Mouse (Mus musculus): Measurements from ENCODE around the gene Vmn1r160.
"Not testable (repeated sequence)": the region's sequence is repeated elsewhere in the genome, so short reads cannot be mapped to it uniquely, and the experiment has no call there.

The Vmn1r160 gene

DNA sequence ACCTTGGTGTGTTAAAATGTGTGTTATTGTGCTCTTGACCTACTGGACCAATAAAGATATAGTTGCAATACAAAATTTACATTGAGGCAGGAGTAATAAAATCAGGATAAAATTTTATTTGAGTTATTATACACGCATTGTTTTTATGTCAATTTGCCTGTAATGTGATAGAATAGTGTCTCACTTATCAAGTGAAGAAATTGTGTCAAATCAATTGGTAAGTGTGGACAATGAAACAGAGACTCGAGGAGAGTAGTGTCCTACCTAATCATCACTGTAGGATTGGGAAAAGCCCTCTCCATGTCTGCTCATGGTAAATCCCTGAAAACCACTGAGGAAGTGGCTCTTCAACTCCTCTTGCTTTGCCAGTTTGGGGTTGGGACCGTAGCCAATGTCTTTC lies at the start of gene Vmn1r160:
Vmn1r160 (plus strand) TSS at position 301 of the 400 bp plus-strand sequence.
- DNase-seq (ENCODE audit: low spot score in 2 of 2): not testable (repeated sequence)

DNA sequence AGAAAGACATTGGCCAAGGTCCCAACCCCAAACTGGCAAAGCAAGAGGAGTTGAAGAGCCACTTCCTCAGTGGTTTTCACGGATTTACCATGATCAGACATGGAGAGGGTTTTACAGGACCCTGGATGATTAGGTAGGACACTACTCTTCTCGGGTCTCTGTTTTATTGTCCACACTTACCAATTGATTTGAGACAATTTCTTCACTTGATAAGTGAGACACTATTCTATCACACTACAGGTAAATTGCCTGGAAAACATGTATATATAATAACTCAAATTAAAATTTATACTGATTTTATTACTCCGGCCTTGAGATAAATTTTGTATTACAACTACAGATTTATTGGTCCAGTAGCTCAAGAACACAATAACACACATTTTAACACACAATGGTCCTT lies 27.5 kb upstream of the Vmn1r160 start, which contains the start of gene Vmn1r159:
Vmn1r159 (minus strand) TSS at position 101 of the 400 bp plus-strand sequence.
- DNase-seq (ENCODE audit: low spot score in 2 of 2): not testable (repeated sequence)
